Mouse (Mus musculus) neural tube, embryonic 10.5 days (tissue): Measurements from ENCODE around the gene 4930524B15Rik.
"Not testable (repeated sequence)": the region's sequence is repeated elsewhere in the genome, so short reads cannot be mapped to it uniquely, and the experiment has no call there.

Experiments used
- DNase-seq: peaks from one replicate; pipeline ENCODE4 v3.0.0-alpha.2; 2017; ENCODE audit warnings: low spot score; ENCODE audit errors: extremely low spot score

Gene 4930524B15Rik

GRCm38 (mm10) chr11:31965256-31966134 lies at the start of gene 4930524B15Rik:
TSS of gene 4930524B15Rik (plus strand) at chr11:31965592.
- DNase-seq, result peak; percentile 61

- no peak for DNase-seq
Measured at GRCm38 (mm10) chr11:31917769-31918168, 47.6 kb upstream of the 4930524B15Rik start.

DNA sequence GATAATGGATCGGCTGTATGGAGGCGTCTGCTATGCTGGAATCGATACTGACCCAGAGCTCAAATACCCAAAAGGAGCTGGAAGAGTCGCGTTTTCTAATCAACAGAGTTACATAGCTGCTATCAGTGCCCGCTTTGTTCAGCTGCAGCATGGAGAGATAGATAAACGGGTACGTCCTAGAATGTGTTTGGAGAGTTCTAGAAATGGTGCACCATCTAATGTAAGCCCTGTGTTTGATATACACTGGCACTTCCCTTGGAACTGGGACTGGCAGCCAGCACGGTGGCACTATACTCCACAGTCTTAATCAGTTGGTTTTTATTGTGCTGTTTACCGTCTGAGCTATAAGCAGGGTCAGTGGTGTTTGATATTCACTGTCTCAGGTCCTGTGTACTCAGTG lies 35.3 kb upstream of the 4930524B15Rik start:
- no peak for DNase-seq

DNA sequence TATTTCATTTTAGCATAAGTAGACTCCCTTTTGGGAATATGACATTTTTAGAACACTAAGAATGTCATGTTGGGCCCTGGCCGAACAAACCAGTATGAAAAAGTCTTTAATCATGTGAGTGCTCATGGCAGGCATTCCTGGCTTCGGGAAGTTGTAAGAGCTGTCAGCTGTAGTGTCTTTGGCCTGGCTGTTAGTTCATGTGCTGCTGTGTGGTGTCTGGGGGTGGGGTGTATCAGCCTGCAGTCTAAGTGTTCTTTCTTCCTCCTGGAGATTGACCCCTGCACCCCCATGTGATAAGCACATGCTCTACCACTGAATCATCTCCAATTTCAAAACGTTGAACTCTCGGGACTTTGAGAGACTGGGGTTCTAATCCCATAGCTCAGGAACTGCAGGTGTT lies 29.7 kb upstream of the 4930524B15Rik start:
- DNase-seq, result no peak

- DNase-seq, result no peak
Measured at GRCm38 (mm10) chr11:31936910-31937525, 28.4 kb upstream of the 4930524B15Rik start.

- DNase-seq, result no peak
Measured at GRCm38 (mm10) chr11:31940898-31941639, 24.3 kb upstream of the 4930524B15Rik start.

GRCm38 (mm10) chr11:31941640-31942638 lies 23.5 kb upstream of the 4930524B15Rik start:
- no peak for DNase-seq

- no peak for DNase-seq
Measured at GRCm38 (mm10) chr11:31945471-31945870, 19.9 kb upstream of the 4930524B15Rik start.

GRCm38 (mm10) chr11:31948462-31949330 lies 16.7 kb upstream of the 4930524B15Rik start:
- no peak for DNase-seq

GRCm38 (mm10) chr11:31949331-31949785 lies 16.0 kb upstream of the 4930524B15Rik start:
- peak; percentile 68 for DNase-seq

GRCm38 (mm10) chr11:31960071-31960470 lies 5.3 kb upstream of the 4930524B15Rik start:
- no peak for DNase-seq

DNA sequence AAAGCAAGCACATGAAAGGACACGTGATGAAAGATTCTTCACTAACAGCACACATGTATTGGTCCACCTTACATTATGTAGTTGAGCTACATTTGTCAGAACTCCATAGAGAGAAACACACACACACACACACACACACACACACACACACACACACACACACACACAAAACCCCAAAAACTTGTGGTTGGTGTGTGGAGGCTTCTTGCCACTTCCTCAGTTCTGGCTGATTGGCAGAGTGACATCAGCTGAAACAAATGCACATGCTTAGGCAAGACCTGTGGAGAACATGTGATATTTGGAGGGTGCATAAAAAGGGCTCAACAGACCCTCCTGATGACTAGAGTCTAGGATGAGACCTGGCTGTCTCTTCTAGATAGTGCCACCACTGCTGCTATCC lies 1.4 kb upstream of the 4930524B15Rik start:
- no peak for DNase-seq

DNA sequence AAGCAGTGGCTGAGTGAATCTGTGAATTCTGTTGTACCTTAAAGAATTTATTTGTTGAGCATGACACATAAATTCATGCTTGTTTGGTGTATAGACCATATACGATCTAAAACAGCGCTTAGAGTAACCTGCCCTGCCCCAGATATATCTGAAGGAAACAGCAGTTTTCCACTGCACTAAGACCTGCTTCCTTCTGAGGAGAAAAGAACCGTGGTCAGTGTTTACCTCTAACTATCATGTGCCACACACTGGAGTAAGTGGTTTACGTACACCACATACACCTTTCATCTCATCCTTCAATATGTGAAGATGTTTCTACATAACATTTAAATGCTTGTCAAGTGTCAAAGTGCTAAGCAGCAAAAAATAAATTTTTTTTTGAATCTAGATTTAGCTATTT lies 8.7 kb downstream of the 4930524B15Rik start:
- no peak for DNase-seq

- DNase-seq, result no peak
Measured at GRCm38 (mm10) chr11:31974826-31975225, 9.4 kb downstream of the 4930524B15Rik start.

- no peak for DNase-seq
Measured at GRCm38 (mm10) chr11:31975678-31976077, 10.3 kb downstream of the 4930524B15Rik start.

- no peak for DNase-seq
Measured at GRCm38 (mm10) chr11:31976137-31976536, 10.7 kb downstream of the 4930524B15Rik start.

DNA sequence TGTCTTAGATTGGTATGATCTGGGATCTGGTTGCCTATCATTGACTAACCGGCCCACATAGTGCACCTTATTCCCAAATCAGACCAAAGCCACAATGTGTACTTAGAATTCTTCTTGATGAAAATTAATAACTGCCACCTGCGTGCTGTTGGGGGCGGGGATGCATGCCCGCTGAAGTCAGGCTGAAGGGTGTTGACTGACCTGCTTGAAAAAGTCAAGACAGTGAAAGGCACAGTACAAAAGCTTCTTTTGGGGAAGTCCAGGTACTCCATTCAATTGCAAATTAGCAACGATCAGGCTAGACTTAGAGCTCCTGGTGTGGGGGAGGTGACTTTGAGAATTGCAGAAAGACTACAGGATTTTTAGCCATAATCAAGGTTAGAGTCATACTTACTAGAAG lies 14.7 kb downstream of the 4930524B15Rik start:
- not testable (repeated sequence) for DNase-seq

DNA sequence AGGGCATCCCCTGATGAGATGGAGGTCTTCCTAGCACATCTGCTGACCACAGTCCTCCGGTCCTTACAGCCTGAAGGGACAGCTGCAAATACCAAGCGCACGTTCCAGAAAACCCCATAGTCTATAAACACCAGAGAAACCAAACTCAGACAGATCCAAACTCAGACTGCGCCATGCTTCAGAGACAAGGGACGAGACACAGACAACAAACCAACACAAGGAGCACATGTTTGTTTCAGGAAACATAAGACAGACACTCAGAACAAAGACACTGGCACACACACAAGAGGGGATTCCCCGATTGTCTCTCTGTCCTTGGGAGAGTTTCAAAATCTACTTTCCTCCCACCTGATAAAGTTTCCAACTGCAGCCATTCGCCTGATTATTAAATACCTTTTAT lies 16.4 kb downstream of the 4930524B15Rik start:
- DNase-seq, result no peak

GRCm38 (mm10) chr11:31982247-31982943 lies 17.0 kb downstream of the 4930524B15Rik start:
- DNase-seq, result not testable (repeated sequence)
